Mouse (Mus musculus) activated CD4-positive, CD25-positive, alpha-beta regulatory T cell, adult 4 months (primary cell): Measurements from ENCODE around the gene Qtrt1. TPM values are rescaled to one million over a fixed set of nuclear protein-coding genes. Genes with fewer than 3 reads are reported as not detected.
A peak's percentile ranks its signal among the peaks of the same experiment; 100 is the strongest.

ENCODE experiments used
- ATAC-seq: one replicate; pipeline ENCODE4 v1.8.0; 2017
- polyA plus RNA-seq, 2 experiments: library from polyadenylated mRNA; unstranded; fragments of 100-300 nt; shearing (Covaris generic); gene quantifications; one replicate each; pipeline ENCODE4 v1.2.1; 2017

Qtrt1 gene
- polyA plus RNA-seq, 2 experiments from 2014 or later, result 34.0 to 38.8 TPM

DNA sequence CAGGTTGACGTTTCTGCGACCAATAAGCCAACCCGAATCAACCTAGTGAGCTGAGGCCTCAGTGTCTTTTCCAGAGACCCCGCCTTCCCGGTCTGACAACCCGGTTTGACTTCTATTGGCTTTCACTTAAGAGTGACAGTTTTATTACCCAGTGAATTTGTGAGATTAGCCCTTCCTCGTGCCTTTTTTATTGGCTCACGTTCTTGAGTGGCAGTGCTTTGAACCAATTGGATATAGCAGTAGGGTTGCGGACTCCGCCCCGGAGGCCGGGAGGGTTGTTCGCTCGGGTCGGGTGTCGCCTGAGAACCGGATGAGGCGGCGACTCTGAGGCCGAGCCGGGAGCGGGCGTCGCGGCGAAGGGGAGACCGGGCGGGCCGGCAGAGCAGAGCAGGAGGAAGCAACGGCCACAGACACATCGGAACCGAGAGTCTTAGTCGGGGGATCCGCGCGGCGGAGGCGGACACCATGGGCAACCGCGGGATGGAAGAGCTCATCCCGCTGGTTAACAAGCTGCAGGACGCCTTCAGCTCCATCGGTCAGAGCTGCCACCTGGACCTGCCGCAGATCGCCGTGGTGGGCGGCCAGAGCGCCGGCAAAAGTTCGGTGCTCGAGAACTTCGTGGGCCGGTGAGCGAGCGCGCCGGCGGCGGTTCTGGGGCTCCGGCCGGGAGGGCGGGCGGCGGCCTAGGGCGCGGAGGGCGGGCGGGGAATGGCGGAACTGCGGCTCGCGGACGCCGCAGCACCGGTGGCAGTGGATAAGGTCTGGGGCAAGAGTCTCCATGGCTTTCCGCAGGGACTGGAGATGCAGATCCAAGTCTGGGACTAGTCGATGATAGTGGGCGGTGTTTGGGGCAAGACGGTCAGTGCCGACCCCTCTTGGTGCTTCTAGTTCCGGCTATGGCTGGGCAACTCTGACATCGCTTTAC is 13.3 kb downstream of the Qtrt1 start, which contains the start of gene Dnm2:
Gene Dnm2 (plus strand): TSS at position 278 of the 925 bp plus-strand sequence.
- peak; percentile 98 for ATAC-seq

DNA sequence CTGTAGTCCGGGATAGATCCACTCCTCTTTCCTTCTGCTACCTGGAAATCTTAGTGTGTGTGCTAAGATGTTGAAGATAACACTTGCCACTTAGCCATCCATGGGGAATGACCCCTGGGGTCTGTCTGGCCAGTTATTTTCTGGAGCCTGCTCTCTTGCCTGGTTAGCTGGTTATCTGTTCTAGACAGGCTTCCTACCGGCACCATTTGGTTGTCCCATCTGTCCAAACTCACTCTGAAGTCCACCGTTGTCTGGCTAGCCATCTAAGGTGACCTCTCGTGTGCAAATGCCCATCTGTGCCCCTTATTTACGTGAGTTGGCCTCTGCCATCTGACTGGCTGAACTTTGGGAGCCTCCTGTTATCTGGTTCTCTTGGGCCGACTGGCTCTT is 13.9 kb downstream of the Qtrt1 start:
- no peak for ATAC-seq

DNA sequence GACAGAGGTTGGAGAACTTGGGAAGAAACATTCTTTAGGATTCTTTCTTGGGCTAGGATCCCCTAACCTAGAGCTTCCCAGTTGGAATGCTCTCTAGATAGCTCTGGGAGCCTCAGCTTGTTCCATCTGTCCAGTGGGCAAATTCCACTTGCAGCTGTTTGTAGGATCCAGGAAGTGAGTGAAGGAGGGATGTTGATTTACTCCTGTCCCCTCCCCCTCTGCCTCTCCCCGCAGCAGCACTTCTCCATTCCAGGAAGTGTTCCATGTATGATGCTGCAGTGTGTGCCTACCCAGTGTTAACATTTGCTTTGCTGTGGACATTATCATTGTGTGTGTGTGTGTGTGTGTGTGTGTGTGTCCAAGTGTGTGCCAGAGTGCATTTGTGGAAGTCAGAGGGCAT is 14.4 kb downstream of the Qtrt1 start:
- ATAC-seq, result no peak

DNA sequence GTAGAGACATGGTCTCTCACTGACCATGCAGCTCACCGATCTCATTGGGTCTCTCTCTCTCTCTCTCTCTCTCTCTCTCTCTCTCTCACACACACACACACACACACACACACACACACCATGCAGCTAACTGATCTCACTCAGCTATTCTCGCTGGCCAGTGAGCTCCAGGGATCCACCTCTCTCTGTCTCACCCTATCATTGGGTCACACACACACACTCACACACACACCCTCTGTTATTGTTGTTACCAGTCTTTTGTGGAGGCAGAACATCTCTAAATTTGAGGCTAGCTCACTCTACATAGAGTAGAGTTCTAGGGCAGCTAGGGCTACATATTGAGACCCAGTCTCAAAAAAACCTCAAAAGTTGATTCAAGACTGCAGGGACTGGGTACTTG is 14.9 kb downstream of the Qtrt1 start:
- no peak for ATAC-seq

DNA sequence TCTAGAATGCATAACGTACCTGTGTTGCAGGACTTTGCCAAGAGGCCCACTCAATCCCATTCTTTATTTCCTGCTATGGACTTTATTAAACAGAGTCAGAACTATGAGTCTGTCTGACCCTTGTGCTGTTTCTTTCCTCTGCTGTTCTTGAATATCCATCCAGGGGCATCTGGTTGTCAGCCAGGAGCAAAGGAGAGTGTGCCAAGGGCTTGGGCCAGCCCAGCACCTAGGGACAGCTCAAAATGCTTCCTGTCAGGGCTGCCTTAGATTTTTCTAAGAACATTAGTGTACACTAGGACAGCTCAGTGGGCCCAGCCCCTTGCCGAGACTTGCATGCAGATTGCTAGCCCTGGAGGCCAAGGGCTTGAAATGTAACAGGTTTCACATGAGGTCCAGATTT is 16.1 kb downstream of the Qtrt1 start:
- ATAC-seq, result no peak

DNA sequence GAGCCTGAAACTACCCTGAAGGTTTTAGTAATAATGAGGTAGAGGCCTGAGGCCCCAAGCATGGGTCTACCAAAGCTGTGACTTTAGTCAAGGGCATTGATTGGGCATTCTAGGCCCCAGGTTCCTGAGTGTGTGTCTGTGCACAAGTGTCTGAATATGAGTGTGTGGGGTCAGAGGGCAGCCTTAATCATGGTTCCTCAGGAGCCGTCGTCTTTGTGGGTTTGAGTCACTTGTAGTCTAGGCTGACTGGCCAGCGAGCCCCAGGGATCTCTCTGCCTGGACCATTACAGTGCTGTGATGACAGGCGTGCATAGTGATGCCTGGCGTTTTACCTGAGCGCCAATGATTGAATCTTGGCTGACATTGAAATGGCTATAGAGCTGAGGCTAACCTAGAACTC is 16.5 kb downstream of the Qtrt1 start:
- ATAC-seq, result no peak

DNA sequence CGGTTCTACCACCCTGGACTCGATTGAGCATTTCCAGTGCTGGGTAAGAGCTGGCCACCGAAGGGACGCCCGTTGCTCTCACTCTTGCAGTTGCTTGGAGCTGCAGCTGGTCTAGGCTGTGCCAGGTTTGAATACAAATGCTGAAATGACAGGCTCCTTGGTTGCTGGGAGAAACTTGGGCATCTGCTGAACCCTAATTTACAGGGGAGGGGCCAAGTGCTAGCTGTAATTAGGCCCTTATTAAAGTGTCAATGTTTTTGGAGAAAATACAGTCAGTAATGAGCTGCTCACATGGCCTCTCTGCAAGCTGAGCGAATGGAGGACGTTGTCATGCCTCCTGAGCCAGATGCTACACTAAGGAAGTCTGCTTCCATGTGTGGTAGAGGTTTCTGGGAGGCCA is 19.1 kb downstream of the Qtrt1 start:
- no peak for ATAC-seq

DNA sequence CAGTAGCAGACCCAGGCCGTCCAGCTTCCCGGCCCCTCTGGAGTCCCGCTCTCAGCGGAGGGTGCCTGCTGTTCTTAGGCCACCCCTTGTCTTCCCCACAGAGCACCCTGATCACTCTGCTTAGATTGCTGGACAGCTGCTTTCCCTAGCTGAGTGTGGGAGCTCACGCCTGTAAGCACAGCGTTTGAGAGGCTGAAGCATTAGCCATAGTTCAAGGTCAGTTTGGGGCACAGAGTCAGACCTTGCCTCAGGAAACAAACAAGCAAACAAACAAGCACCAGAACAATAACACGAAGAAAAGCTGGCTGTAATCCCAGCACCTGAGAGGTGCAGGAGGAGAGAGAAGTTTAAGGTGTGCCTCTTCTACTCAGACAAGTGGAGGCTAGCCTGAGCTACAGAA is 20.4 kb downstream of the Qtrt1 start:
- ATAC-seq, result no peak

DNA sequence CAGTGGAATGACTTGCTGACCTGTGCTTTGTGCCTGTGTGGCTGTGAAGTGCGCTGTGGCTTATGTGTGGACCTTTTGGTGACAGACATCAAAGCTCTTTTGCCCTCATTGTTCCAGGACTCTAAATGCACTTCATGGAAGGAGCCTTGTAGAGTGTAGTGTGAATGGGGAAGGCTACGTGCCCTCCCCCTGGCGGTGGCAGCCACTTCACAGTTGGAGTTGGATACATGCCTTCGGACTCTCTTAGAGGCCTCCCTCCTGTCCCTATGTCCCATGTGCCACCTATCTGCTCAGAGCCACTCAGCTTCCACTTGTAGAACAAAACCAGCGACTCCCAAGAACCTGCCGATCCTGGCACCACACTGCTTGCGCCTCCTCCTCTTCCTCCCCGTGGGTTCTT is 22.1 kb downstream of the Qtrt1 start:
- no peak for ATAC-seq

DNA sequence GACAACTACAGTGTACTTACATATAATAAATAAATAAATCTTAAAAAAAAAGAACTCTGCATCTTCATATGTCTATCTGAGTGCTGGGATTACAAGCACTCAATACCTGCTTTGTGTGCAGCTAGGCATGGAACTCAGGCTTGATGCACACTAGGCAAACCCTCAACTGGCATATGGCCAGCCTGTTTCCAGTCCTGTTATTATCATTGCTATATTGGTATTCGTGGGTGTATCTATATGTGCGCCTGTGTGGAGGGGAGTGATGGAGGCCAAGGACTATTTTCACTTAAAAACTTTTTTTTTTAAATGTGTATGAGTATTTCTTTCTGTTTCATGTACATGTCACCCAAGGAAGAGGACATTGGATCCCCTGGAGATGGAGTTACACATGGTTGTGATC is 22.8 kb downstream of the Qtrt1 start:
- ATAC-seq, result no peak

DNA sequence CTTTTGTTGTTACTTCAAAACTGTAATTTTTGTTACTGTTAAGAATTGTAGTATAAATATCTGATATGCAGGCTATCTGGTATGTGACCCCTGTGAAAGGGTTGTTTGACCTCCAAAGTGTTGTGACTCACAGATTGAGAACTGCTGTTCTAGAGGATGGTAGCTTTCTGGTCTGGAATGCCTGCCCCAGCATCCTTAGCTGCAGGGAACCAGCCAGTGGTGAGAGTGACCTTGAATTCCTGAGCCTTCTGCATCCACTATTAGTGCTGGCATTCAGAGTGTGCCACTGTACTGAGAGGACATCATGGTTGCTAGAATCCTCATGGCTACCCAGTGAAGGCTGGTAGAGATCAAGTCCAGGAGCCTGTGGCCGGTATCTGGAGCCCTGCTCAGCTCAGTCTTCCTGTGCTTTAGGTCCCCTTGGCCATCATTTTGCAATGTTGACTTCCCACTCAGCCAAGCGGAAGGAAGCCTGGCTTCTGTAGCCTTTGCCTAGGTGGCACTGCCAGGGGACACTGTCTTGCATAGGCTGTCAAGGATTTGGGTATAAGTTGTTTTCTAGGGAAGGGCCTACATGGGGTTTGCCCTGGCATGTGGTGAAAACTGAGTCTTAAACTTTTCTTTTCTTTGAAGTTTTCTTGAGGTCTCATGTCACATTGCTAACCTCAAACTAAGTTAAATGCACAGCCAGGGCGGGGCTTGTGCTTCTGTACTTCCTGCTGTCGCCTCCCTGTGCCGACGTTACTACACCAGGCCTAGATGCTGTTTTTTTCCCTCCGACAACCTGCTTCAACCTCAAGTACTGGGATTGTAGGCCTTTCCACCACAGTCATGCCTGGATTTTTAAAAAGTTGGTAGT is 24.4 kb downstream of the Qtrt1 start:
- peak; percentile 98 for ATAC-seq

DNA sequence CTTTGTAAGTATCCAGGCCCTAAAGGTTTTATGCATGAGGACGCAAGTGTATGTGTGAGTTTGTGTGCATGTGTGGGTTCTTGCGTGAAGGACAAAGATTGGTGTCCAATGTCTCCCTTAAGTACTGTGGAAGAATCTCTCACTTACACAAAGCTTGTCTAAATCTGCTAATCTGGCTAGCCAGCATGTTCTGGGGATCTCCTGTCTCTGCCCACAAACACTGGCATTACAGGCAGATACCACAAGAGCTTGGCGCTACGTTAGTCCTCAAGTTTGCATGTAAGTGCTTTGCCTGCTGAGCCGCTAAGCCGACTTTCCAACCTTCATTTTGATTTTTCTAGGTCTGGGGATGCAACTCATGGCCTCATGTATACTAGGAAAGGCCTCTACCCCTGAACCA is 25.9 kb downstream of the Qtrt1 start:
- no peak for ATAC-seq

DNA sequence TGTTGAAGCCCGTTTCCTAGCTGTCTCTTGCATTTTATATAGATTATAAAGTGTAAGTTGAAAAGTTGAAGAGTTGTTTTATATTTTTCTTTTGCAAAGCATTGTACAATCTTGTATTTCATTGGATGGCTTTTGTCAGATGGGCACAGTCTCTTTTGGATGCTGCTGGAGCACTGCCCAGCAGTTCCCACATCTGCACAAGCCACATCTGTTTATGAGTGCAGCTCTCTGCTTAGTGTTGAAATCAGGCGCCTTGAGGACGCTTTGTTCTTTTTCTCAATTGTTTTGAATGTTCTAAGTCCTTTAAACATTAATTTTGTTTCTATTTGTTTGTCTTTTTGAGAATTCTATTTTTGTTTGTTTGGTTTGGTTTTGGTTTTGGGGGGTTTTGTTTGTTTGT is 26.6 kb downstream of the Qtrt1 start:
- no peak for ATAC-seq

DNA sequence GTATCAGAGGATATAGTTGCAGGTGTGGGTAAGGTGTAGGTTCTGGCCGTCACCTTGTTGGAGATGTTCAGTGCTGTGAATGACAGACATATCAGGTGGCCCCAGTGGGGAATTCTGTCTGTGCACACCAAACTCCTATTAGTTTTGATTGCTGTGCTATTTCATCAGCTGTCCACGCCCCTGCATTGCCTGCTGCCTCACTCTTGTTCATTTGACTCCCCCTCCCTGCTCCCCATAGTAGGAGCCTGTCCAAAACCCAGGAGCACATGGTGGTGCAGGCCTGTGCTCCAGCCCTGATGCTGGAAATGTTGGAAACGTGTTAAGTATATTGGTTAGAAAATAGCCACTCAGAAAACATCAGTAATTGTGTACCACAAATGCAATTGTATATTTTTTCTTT is 27.8 kb downstream of the Qtrt1 start:
- no peak for ATAC-seq

DNA sequence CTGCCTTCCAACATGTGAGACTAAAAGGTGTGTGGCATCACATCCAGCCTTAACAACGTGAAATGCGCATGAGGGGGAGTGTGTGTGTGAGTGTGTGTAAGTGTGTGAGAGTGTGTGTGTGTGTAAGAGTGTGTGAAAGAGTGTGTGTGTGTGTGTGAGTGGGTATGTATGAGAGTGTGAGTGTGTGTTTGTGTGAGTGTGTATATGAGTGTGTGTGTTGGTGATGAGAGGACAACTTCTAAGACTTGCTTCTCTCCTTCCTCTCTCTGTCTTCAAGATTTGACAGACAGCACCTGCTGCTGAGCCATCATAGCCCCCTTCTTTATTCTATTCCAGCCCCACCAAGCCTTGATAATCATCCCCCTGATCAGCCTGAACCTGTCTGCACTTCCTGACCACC is 28.3 kb downstream of the Qtrt1 start:
- ATAC-seq, result no peak

DNA sequence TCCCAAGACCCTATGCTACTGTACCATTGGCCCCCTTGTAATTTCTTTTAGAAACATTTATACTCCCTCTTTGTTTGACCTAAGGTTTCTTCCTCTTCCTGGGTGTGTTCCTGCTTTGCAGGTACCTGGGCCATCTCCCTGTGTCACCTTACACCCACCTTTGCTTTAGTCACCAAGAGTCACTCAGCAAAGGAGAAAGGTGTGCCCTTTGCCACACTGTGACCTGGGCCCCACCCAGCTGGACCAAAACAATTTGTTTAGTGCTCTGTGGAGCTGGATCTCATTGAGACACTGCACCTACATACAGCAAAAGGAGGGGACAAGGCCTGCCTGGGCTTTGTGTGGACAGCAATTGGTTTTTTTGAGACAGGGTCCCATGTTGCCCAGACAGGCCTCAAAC is 28.8 kb downstream of the Qtrt1 start:
- no peak for ATAC-seq

DNA sequence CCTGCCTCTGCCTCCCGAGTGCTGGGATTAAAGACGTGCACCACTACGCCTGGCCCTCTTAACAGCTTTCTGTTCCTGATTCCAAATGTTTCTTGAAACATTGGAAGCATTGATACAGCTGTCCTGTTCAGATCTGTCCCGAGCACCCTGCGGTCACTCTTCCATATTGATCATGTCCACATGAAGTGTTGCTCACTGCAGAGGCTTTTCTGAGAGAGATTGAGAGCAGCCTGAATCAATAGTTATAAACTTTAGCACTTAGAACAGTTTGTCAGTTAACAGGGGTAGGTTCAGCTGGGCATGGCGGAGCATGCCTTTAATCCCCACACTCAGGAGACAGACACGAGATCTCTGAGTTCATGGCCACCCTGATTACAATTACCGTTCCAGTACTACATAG is 32.2 kb downstream of the Qtrt1 start:
- ATAC-seq, result no peak

DNA sequence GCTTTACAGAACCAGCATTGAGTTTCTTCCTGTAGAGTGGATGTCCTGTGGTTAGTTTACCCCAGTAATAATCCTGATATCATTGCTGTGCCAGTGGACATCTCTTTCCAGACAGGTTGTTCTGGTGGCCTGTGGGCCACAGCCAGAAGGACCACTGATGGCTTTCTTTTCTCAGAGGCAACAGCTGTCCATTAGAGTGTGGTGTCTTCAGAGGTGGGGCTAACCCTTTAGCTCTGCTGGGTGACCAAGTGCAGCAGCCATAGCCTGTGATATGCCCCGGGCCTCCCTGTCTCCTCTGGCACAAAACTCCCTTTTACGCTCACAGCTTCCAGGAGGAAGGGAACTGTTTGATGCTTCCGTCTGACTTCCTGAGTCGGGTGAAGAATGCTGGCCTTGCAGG is 32.9 kb downstream of the Qtrt1 start:
- no peak for ATAC-seq

DNA sequence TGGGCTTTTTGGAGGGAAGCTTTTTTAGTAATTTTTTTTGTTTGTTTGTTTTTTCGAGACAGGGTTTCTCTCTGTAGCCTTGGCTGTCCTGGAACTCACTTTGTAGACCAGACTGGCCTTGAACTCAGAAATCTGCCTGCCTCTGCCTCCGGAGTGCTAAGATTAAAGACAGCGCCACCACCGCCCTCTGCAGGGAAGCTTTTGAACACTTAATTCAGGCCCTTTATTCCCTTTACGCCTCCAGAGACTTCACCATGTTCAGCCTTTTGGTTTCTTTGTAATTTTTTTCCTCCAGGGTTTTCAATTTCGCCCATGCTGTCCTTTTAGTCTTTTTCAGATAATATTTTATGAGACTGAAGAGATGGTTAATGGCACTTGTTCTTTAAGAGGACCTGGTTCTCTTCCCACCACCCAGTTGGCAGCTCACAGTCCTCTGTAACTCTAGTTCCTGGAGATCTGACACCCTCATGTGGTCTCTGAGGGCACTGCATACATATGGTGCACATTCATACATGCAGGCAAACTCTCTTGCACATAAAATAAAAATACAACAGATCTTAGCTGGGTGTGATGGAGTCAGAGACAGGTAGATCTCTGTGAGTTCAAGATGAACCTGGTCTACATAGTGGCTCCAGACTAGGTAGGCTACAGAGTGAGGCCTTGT is 33.6 kb downstream of the Qtrt1 start:
- ATAC-seq, result no peak

DNA sequence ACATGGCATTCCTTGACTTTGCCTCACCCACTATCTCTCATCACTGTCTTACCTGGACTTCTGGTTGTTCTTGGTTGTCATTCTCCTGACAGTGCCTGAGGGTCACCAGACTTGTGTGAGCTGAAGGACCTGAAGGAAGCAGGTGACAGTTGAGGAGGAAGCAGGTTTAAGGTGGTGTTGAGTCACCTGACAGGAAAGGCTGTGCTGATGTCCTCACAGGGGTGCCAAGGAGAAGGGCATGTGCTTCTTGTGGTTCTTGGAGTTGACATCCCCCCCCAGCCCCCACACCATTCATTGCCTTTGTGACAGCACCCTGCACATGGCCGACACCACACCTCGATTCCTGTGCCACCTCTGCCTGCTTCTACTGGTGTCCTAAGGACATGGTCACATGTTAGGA is 36.1 kb downstream of the Qtrt1 start:
- no peak for ATAC-seq

DNA sequence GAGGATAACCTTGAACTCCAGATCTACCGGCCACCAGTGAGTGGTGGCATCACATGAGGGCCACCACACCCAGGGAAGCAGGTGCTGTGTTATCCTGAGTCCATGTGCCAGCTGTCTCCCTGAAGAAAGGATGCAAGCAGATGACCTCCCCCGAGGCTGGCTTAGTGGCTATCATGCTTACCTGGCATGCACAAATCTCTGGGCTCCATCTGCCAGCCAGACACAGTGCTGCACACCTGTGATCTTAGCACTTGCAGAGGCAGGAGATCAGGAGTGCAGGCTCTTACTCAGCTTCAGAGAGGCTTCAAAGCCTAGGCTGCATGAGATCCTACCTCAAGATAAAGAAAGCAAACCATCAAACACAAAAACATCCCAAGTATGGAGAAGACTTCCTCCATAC is 38.1 kb downstream of the Qtrt1 start:
- ATAC-seq, result peak; percentile 78

DNA sequence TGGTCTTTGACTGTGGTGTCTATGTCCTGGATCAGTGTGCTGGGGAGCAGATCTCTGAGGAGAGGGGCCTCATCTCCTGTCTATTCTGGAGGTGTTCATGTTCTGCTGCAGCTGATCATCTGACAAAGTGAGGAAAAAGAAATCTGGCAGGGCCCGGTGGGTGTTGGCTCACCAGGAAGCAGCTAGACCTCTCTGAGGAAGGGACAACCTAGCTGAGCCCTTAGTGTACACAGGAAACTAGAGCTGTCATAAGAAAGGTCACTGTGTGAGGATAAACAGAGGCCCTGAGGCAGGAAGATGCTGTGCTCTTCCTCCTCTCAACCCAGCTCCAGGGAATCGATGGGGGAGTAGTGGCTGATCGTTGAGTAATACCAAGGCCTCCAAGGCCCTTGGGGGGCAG is 38.6 kb downstream of the Qtrt1 start:
- peak; percentile 53 for ATAC-seq

DNA sequence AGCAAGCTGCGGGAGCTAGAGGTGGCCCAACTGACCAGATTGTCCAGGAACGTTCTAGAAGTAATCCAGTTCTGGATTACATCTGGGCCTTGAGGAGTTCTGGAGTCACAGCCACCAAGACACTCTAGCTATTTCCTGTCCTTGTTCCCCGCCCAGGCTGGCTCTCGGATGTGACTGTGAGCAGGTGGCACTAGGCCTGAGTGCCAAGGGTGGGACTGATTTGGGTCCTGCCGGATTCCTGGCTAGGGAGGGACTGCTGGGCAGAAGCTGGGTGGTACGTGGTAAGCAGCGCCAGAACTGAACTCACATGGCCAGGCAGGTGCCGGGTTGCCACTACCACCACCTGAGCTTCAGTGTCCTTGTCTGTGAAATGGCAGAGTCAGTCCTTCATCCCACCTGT is 39.8 kb downstream of the Qtrt1 start:
- no peak for ATAC-seq
